Mouse (Mus musculus): Measurements from ENCODE around the gene Tpm4.
"Not testable (repeated sequence)": the region's sequence is repeated elsewhere in the genome, so short reads cannot be mapped to it uniquely, and the experiment has no call there.

Gene Tpm4

GRCm38 (mm10) chr8:72134756-72135445 lies at the start of gene Tpm4:
Tpm4 (plus strand) TSS chr8:72134975.
- peak in 1 of 2 experiments; percentile 24 for DNase-seq (ENCODE audit: low spot score in 2 of 2)

DNA sequence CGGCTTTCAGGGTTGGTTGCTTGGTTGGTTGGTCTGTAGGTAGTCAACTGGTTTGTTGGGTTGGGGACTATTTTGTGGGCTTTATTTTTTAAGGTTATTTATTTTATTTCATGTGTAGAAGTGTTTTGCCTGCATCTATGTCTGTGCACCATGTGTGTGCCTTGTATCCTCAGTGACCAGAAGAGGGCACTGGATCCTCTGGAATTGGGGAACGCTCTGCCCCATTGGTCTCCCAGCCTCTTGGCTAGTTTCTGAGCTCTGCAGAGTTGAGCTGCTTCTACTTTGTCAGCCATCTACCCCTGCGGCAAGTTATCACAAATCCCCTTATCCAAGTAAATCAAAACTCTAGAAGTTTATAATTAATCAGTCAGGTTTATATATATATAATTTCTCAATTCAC lies 47.2 kb upstream of the Tpm4 start:
- not testable (repeated sequence) for DNase-seq (ENCODE audit: low spot score in 2 of 2)

GRCm38 (mm10) chr8:72096721-72097120 lies 38.1 kb upstream of the Tpm4 start:
- not testable (repeated sequence) for DNase-seq (ENCODE audit: low spot score in 2 of 2)

DNA sequence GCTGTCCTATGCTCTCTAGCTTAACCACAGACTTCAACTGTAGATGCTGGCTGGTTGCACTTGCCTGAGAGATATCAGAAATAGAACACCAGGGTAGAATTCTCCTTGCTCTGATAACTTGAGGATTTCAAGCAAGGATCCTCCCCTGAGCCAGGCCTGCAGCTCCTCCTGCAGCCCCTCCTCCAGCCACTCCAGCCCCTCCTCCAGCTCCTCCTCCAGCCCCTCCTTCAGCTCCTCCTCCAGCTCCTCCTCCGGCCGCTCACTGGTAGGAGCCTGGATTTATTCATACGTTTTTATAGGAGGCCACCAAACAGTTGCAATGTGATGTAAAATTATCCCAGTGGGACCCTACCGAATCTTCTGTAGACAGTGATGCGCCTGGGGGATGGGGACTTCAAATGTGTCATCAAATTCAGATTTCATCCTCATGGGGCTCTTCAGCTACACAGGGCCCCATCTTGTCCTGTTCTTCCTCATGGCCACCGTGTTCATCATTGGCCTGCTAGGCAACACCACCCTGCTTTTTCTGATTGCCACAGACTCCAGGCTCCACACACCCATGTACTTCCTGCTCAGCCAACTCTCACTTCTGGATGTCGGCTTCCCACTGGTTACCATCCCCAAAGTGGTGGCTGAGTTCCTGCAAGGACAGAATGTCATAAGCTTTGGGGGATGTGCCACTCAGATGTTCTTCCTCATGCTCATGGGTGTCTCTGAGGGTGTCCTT lies 35.2 kb upstream of the Tpm4 start:
- peak in 1 of 2 experiments; percentile 1 for DNase-seq (ENCODE audit: low spot score in 2 of 2)

DNA sequence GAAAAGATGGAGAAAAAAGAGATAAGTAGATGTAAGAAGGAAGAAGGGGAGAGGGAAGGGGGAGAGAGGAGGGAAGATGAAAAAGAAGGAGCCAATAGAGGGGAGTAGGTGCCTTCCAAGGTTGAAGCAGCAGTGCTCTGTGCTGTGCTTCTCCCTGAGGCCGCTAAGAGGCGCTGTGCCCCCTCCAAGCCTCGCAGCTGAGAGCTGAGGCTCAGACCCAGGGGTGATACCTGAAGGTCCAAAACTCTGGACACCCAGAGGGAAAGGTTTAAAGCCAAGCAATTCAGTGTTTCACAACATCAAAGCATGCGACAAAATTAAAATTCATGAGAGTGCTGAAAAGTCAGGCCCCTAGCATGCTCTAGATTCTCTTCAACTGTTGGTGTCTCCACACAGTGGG lies 29.6 kb upstream of the Tpm4 start:
- DNase-seq (ENCODE audit: low spot score in 2 of 2) = no peak

- DNase-seq (ENCODE audit: low spot score in 2 of 2) = no peak
Measured at GRCm38 (mm10) chr8:72106740-72107139, 28.0 kb upstream of the Tpm4 start, which contains the start of gene Olfr374. Olfr374 (plus strand) TSS chr8:72107040.

DNA sequence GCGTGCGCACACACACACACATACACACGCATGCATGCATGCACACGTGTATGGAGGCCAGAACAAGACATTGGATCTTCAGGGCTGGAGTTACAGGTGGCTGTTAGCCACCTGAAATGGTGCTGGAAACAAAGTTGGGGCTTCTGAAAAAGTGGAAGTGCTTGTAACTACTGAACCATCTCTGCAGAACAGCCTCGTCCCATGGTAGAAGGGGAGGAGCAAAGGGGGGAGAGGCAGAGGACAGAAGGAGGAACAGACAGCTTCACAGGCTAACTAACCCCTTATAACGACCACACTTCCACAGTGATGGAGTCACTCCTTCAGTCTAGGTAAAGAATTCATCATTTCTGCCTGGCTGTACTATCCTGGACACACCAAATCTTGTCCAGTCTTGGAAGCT lies 23.9 kb upstream of the Tpm4 start:
- no peak for DNase-seq (ENCODE audit: low spot score in 2 of 2)

GRCm38 (mm10) chr8:72112486-72112885 lies 22.3 kb upstream of the Tpm4 start:
- no peak for DNase-seq (ENCODE audit: low spot score in 2 of 2)

- DNase-seq (ENCODE audit: low spot score in 2 of 2) = no peak
Measured at GRCm38 (mm10) chr8:72115202-72115601, 19.6 kb upstream of the Tpm4 start.

DNA sequence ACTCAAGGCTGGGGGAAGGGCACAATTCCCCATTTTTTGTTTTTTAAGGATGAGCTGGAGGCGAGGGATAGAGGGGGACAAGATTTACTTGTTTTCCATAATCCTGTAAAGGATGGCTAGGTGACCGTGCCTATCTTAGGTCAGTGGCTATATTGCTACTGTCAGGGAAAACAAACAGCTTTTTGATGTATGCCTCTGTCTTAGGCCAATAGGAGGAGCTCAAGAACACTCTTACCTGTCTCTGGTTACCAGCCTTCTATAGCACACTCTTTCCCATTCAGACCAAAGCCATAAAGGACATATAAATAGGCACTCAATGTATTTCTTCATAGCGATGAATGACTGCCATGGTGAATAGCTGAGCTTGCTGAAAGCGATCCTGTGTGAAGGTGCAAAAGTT lies 16.2 kb upstream of the Tpm4 start:
- no peak for DNase-seq (ENCODE audit: low spot score in 2 of 2)

GRCm38 (mm10) chr8:72121486-72121885 lies 13.3 kb upstream of the Tpm4 start:
- not testable (repeated sequence) for DNase-seq (ENCODE audit: low spot score in 2 of 2)

DNA sequence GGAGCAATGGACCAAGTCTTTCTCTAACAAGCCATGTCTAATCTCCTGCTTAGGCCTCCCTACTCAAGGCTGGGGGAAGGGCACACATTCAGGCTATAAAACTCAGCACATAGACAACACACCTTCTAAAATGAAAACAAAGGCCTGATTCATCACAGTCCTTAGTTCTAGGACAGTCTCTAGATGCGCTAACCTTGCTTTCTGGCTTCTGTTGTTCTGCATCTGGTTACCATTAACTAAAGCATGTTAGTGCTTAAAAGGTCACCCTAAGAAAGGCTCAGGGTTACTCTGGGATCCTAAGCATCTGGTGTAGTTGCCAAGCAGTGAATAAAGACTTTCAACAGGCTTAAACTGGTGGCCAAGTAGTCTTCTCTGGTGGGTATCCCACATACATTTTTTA lies 12.8 kb upstream of the Tpm4 start:
- no peak for DNase-seq (ENCODE audit: low spot score in 2 of 2)

DNA sequence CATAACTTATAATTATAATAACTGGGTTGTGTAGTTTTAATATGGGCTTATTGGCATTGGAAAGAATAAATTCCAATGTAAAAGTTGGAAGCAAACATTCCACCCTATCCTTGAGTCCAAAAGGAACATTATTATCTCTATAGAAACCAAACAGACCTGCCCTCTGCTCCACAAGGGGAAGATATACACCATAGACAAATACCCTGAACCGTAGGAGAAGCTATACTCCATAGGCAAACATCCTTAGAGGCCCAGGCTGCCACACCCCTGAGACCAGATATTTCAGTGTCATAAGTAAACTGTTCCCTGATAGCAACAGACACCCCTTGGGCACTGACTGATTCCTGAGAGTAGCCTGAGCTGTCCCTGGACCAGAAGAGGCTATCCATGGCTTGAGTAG lies 6.9 kb upstream of the Tpm4 start:
- DNase-seq (ENCODE audit: low spot score in 2 of 2) = no peak

DNA sequence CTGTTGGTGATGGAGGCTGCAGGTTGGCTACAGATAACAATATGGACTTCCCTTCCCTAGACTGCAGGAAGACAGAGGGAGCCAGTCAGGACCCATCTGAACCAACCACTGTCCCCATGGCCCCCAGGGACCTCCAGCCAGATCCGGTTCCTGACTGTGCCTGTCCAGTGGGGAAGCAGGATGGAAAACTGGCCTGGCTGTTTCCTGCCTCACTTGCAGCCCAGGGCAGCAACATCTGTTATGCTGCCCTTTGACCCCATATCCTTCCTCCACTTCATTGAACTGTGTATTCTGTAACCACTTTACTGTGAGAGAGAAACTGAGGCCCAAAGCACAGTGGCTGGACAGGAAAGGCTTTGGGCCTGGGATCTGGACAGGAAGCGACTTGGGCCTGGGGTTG lies 3.5 kb upstream of the Tpm4 start:
- DNase-seq (ENCODE audit: low spot score in 2 of 2) = no peak

DNA sequence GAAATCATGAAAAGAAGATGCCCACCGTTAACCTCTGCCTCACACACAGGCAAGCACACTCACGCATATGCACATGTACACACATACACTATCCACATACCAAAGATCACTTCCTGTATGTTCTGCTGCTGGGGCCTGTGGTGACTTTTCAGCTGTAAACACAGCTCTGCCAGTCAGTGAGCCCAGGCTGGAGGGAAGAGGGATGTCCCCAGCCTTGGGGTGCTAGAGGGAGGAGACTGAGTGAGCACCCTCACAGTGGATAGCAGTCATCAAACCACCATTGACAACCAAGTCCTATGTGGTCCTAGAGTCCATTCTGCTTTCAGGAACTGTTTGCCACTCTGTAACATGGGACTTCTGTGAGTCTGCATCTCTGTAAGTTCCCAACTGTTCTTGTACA lies 2.9 kb upstream of the Tpm4 start:
- no peak for DNase-seq (ENCODE audit: low spot score in 2 of 2)

DNA sequence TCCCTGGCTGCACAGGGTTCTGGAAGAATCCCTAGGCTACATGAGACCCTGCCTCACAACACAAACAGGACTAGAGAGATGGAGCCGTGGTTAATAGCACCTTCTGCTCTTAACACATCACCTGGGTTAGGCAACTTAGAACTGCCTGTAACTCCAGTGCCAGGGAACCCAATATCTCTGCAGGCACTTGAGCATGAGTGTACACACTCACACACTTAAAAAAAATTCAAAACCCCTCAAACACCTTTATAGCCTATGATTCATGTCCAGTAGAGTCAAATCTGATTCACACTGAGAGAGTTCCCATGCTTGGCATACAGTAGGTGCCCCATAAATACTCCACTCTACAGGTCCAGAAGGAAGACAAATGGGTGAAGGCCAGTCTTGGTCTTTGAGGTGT lies 2.4 kb upstream of the Tpm4 start:
- DNase-seq (ENCODE audit: low spot score in 2 of 2) = no peak

GRCm38 (mm10) chr8:72132891-72133290 lies 1.9 kb upstream of the Tpm4 start:
- DNase-seq (ENCODE audit: low spot score in 2 of 2) = no peak

DNA sequence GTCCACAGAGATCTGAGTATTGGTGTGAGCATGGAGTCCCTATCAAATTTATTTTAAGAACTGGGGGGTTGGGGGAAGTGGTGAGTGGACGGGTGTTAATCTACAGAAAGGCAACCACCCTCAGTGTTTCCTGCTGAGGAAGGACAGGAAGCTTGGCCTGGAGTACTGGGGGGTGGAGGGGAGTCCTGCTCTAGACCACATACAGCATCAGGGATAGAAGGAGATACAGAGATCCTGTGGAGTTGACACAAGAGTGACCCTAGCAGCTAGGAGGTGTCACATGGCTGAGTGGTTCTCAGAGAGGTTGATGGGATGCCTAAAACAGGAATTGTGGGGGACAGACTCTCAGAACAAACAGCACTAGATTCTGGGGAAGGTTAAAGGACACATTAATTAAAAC lies 1.3 kb upstream of the Tpm4 start:
- no peak for DNase-seq (ENCODE audit: low spot score in 2 of 2)

GRCm38 (mm10) chr8:72135446-72136301 lies 899 bp downstream of the Tpm4 start:
- DNase-seq (ENCODE audit: low spot score in 2 of 2) = peak in 1 of 2 experiments; percentile 20

DNA sequence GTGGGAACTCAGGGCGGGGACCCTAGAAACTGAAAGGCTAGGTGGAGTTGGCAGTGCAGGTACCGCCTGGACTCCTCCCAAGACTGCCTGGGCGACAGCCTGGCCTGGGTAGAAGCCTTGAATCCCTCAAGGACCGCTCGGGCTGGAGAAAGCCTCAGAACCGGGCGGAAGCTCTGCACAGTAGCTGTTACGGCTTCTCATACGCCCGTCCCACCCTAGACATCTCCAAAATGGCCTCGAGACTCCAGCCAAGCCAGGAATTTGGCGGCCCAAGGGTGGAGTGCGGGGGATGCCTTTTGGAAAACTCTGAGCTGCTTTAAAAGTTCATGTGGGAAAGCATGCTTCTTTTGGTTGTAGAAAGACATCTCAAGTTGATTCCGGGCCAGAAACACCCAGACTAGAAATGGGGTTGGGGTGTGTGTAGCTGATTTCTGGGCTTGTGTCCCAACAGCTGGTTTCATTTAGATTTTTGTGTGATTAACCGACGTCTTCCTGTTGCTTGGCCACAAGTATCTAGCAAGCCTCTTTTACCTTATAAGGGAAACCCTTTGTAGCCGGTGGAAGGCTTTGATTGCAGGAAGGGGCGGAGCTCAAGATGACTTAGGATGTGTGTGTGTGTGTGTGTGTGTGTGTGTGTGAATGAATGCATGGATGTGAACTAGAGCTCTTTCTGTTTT lies 1.7 kb downstream of the Tpm4 start:
- DNase-seq (ENCODE audit: low spot score in 2 of 2) = peak in 1 of 2 experiments; percentile 27

GRCm38 (mm10) chr8:72137431-72137830 lies 2.7 kb downstream of the Tpm4 start:
- no peak for DNase-seq (ENCODE audit: low spot score in 2 of 2)

- DNase-seq (ENCODE audit: low spot score in 2 of 2) = no peak
Measured at GRCm38 (mm10) chr8:72138456-72138855, 3.7 kb downstream of the Tpm4 start.
